Mouse (Mus musculus): ENCODE measurements around the gene Pclo. TPM values are rescaled to one million over a fixed set of nuclear protein-coding genes. Genes with fewer than 3 reads are reported as not detected.
"Not testable (repeated sequence)": the region's sequence is repeated elsewhere in the genome, so short reads cannot be mapped to it uniquely, and the experiment has no call there.

Pclo gene
- polyA plus RNA-seq (2015; fragmentation: Nextera tagmentation; extraction: Ambion mirVana) = 0.02 and 0.04 TPM in 2 replicates

DNA sequence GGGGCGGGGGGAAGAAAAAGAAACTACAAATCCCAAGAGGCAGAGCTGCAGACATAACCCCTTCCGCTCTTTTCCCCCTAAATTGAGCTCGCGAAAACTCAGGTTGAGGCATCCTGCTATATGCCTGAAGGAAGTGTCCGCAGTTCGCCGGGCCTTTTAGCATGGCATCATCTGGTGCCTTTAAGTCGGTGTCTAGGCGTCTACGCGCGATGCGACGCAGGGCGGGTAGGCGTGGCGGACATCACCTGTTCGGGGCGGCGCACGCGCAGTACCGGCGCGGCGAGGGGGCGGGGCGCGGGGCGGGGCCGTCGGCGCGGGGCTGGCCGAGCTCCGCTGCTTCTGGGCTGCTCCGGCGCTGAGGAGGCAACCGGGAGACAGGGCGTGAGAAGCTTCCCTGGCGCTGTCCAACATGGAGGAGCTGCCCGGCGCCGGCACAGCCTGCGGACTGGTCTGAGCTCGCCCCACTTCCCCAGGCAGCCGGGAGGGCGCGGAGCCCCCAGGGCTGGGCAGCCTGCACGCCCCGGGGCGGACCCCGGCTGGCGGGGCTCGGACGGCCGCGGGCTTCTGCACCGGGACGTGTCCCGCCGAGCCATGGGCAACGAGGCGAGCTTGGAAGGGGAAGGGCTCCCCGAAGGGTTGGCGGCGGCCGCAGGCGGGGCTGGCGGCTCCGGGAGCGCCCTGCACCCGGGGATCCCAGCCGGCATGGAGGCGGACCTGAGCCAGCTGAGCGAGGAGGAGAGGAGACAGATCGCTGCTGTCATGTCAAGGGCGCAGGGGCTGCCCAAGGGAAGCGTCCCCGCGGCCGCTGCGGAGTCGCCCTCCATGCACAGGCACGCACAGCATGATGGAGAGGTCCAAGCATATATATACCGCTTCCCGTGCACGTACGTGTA lies at the start of gene Pclo:
Gene Pclo (plus strand): TSS at position 288 of the 893 bp plus-strand sequence.
- peaks cover 12% of the 10 kb centered on the region for H3K27me3 ChIP-seq (ENCODE audit: control insufficient read depth, insufficient read depth, low read depth, low read length)
- H3K4me2 ChIP-seq (ENCODE audit: low read depth, low read length) = peak within 1 kb of the TSS; percentile 74
- no peak within 1 kb of the TSS for H3K9ac ChIP-seq (ENCODE audit: low read depth, low read length)
- no peak within 1 kb of the TSS for H3K27ac ChIP-seq (ENCODE audit: low read length)
- ATAC-seq (ENCODE audit: low read depth) = peak; percentile 95
- WGBS (ENCODE audit: insufficient replicate concordance) = under 1% methylated on average over 79 of the region's 89 CpGs
- peak within 1 kb of the TSS; percentile 58 for H3K4me3 ChIP-seq (ENCODE audit: low read depth, low read length)
- H3K4me1 ChIP-seq (ENCODE audit: control insufficient read depth, low read depth, low read length) = no peaks in the 10 kb centered on the region
- no peaks in the 10 kb centered on the region for H3K9me3 ChIP-seq (replicated peaks; ENCODE audit: control insufficient read depth, low read length)
- H3K36me3 ChIP-seq (ENCODE audit: control insufficient read depth, insufficient read depth) = no peaks in the 10 kb centered on the region

DNA sequence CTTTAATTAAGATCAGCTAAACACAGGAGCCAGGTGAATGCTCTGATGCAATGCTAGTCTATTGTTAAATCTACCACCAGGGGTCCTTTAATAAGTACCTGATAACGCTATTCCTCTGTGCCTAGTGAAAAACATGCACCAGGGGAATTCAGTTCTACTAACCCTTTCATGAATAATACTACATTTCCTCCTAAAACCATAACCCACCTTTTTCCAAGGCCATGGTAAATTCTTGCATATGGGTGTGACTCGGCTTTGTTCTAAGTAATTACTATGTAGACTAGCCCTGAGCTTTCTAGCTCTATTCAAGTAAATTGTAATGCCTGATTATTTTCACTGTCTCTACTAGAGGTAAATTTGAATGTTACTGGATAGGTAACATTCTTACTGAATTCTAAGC lies 20.3 kb upstream of the Pclo start:
- not testable (repeated sequence) for ATAC-seq (ENCODE audit: low read depth); H3K36me3 ChIP-seq (ENCODE audit: control insufficient read depth, insufficient read depth); H3K9me3 ChIP-seq (replicated peaks; ENCODE audit: control insufficient read depth, low read length); H3K27ac ChIP-seq (ENCODE audit: low read length); H3K27me3 ChIP-seq (ENCODE audit: control insufficient read depth, insufficient read depth, low read depth, low read length); H3K4me1 ChIP-seq (ENCODE audit: control insufficient read depth, low read depth, low read length); H3K4me2 ChIP-seq (ENCODE audit: low read depth, low read length); H3K9ac ChIP-seq (ENCODE audit: low read depth, low read length); H3K4me3 ChIP-seq (ENCODE audit: low read depth, low read length)
- WGBS (ENCODE audit: insufficient replicate concordance) = 56% methylated on average over 2 of the region's 2 CpGs

DNA sequence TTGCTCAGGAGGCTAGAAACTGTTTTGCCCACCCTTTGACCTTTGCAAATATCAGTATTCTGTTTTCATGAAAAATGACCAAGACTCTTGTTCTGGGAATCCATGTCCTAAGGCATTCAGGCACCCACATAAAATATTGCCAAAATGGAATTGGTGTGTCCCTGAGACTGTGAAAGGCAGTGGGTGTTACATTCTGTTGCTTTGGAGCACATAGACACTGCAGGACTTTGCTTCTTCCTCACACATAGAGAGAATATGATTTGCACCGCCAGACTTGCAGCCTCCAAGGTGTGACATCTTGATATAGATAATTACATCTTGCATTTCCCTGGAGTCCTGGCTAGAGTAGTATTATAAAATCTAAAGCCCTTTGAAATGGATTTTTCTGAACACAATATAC lies 6.2 kb upstream of the Pclo start:
- ATAC-seq (ENCODE audit: low read depth) = no peak
- 51% methylated on average over 1 of the region's 1 CpGs for WGBS (ENCODE audit: insufficient replicate concordance)
- Histone ChIP-seq H3K27ac (ENCODE audit: low read length) (no peak overlapping the region), H3K9me3 (replicated peaks; ENCODE audit: control insufficient read depth, low read length) (no peaks in the 10 kb centered on the region), H3K4me2 (ENCODE audit: low read depth, low read length) (no peak overlapping the region), H3K27me3 (ENCODE audit: control insufficient read depth, insufficient read depth, low read depth, low read length) (no peaks in the 10 kb centered on the region), H3K4me1 (ENCODE audit: control insufficient read depth, low read depth, low read length) (no peaks in the 10 kb centered on the region), H3K9ac (ENCODE audit: low read depth, low read length) (no peak overlapping the region), H3K36me3 (ENCODE audit: control insufficient read depth, insufficient read depth) (no peaks in the 10 kb centered on the region), H3K4me3 (ENCODE audit: low read depth, low read length) (no peak overlapping the region)

DNA sequence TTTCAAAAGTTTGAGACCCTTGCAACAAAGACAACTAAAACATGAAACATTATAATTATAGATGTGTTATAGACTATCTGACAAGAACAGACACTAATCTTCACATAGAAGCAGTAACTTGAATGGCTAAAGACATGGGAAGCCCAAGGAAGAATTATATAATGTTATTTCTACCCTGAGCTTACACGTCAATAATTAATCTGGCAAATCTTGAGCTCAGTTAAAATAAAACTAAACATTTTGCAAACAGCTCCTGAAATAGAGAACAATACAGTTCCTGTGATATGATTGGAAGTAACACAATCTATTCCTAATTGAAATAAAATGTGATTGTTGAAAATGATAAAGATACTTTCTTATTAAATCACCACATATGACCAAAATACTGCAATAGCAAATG lies 5.1 kb upstream of the Pclo start:
- Histone ChIP-seq H3K27ac (ENCODE audit: low read length) (no peak overlapping the region), H3K4me3 (ENCODE audit: low read depth, low read length) (no peak overlapping the region), H3K4me1 (ENCODE audit: control insufficient read depth, low read depth, low read length) (no peaks in the 10 kb centered on the region), H3K36me3 (ENCODE audit: control insufficient read depth, insufficient read depth) (no peaks in the 10 kb centered on the region), H3K27me3 (ENCODE audit: control insufficient read depth, insufficient read depth, low read depth, low read length) (0 out of 2 replicates have a peak, but pooled peaks cover 2% of the 10 kb centered on the region), H3K9me3 (replicated peaks; ENCODE audit: control insufficient read depth, low read length) (no peaks in the 10 kb centered on the region), H3K9ac (ENCODE audit: low read depth, low read length) (no peak overlapping the region), H3K4me2 (ENCODE audit: low read depth, low read length) (no peak overlapping the region)
- WGBS (ENCODE audit: insufficient replicate concordance) = 49% methylated on average over 1 of the region's 1 CpGs
- no peak for ATAC-seq (ENCODE audit: low read depth)

DNA sequence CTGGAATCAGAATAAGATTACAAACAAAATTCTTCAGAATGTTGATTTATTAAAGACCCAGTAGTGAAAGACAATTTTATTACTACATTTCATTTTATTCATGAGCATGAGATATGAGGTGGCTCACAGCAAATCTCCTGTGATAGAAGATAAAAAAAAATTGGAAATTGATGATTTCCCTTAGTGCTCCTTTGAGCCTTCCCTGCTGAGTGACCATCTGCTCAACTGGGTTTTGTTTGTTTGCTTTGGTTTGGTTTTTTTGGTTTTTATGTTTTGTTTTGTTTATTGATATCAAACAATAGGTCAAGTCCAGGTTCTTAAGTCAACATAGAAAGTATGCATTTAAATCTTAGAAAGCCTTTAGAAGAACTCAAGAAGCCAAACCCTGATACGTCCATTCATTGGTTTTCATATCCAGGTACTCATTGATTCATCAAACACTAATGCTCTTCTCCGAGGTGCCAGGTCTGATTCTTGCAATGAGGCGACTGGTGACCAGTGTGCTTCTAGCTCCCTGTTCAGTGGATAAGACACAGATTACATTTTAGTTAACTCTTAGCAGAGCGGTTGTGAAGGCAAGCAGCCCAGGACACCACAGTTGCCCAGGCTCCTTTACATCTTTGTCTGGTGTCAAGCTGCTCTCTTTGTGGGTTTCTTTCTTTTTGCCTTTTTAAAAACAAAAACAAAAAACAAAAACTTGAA lies 3.6 kb downstream of the Pclo start:
- Histone ChIP-seq H3K4me3 (ENCODE audit: low read depth, low read length) (no peak overlapping the region), H3K27ac (ENCODE audit: low read length) (no peak overlapping the region), H3K9me3 (replicated peaks; ENCODE audit: control insufficient read depth, low read length) (no peaks in the 10 kb centered on the region), H3K4me2 (ENCODE audit: low read depth, low read length) (no peak overlapping the region), H3K36me3 (ENCODE audit: control insufficient read depth, insufficient read depth) (no peaks in the 10 kb centered on the region), H3K9ac (ENCODE audit: low read depth, low read length) (no peak overlapping the region), H3K27me3 (ENCODE audit: control insufficient read depth, insufficient read depth, low read depth, low read length) (peaks cover 12% of the 10 kb centered on the region), H3K4me1 (ENCODE audit: control insufficient read depth, low read depth, low read length) (no peaks in the 10 kb centered on the region)
- WGBS (ENCODE audit: insufficient replicate concordance) = 50% methylated on average over 4 of the region's 4 CpGs
- ATAC-seq (ENCODE audit: low read depth) = no peak

DNA sequence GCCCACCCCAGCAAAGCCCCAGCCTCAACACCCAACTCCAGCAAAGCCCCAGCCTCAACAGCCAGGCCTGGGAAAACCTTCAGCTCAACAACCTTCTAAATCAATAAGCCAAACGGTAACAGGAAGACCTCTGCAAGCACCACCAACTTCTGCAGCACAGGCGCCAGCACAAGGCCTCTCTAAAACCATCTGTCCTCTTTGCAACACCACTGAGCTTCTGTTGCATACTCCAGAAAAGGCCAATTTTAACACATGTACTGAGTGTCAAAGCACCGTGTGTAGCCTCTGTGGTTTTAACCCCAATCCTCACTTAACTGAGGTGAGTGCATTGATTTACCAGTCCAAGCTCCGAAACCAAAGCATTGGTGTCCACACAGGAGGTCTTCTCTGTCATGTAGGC lies 7.3 kb downstream of the Pclo start:
- 43% methylated on average over 4 of the region's 4 CpGs for WGBS (ENCODE audit: insufficient replicate concordance)
- ATAC-seq (ENCODE audit: low read depth) = no peak
- Histone ChIP-seq H3K9ac (ENCODE audit: low read depth, low read length) (no peak overlapping the region), H3K27ac (ENCODE audit: low read length) (no peak overlapping the region), H3K4me1 (ENCODE audit: control insufficient read depth, low read depth, low read length) (no peaks in the 10 kb centered on the region), H3K4me3 (ENCODE audit: low read depth, low read length) (no peak overlapping the region), H3K9me3 (replicated peaks; ENCODE audit: control insufficient read depth, low read length) (no peaks in the 10 kb centered on the region), H3K27me3 (ENCODE audit: control insufficient read depth, insufficient read depth, low read depth, low read length) (no peaks in the 10 kb centered on the region), H3K36me3 (ENCODE audit: control insufficient read depth, insufficient read depth) (no peaks in the 10 kb centered on the region), H3K4me2 (ENCODE audit: low read depth, low read length) (no peak overlapping the region)

DNA sequence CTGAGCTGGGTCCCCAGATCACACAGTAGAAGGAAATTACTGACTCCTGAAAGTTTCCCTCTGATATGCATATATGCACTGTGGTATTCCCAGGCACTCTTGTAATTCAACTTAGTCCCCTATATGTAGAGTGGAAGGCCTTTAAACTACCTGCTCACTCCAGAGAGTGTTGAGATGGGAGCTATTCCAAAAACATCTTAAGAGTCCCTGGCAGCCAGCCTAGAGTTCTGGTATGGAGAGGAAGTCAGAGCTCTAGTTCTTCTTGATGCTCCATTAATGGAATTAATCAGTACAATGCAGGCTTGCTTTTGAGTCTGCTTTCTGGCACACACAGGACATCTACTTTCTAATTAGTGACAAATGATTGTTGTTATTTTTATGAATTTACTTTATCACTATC lies 11.3 kb downstream of the Pclo start:
- Histone ChIP-seq H3K27me3 (ENCODE audit: control insufficient read depth, insufficient read depth, low read depth, low read length) (no peaks in the 10 kb centered on the region), H3K9me3 (replicated peaks; ENCODE audit: control insufficient read depth, low read length) (no peaks in the 10 kb centered on the region), H3K27ac (ENCODE audit: low read length) (no peak overlapping the region), H3K9ac (ENCODE audit: low read depth, low read length) (no peak overlapping the region), H3K36me3 (ENCODE audit: control insufficient read depth, insufficient read depth) (no peaks in the 10 kb centered on the region), H3K4me3 (ENCODE audit: low read depth, low read length) (no peak overlapping the region), H3K4me1 (ENCODE audit: control insufficient read depth, low read depth, low read length) (no peaks in the 10 kb centered on the region), H3K4me2 (ENCODE audit: low read depth, low read length) (no peak overlapping the region)
- no peak for ATAC-seq (ENCODE audit: low read depth)

DNA sequence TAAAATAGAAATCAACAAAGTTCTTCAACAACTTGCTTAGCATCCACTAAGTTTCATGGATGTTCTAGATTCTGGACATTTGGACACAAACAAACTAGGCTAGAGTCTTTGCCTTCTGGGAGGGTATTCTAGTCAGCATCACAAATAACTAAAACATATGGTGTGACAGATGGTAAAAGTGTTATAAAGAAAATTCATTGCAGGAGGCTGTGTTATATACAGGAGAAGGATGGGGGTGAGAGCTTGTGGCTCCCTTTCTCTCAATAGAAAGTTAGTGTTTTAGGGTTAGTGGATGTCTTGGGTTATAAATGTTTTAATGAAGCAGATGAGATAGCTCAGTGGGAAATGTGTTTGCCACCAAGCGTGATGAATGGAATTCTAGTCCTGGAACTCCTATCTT lies 13.1 kb downstream of the Pclo start:
- Histone ChIP-seq H3K9me3 (replicated peaks; ENCODE audit: control insufficient read depth, low read length) (no peaks in the 10 kb centered on the region), H3K27ac (ENCODE audit: low read length) (no peak overlapping the region), H3K36me3 (ENCODE audit: control insufficient read depth, insufficient read depth) (no peaks in the 10 kb centered on the region), H3K9ac (ENCODE audit: low read depth, low read length) (no peak overlapping the region), H3K4me1 (ENCODE audit: control insufficient read depth, low read depth, low read length) (no peaks in the 10 kb centered on the region), H3K27me3 (ENCODE audit: control insufficient read depth, insufficient read depth, low read depth, low read length) (no peaks in the 10 kb centered on the region), H3K4me2 (ENCODE audit: low read depth, low read length) (no peak overlapping the region), H3K4me3 (ENCODE audit: low read depth, low read length) (no peak overlapping the region)
- ATAC-seq (ENCODE audit: low read depth) = no peak
- 47% methylated on average over 1 of the region's 1 CpGs for WGBS (ENCODE audit: insufficient replicate concordance)

DNA sequence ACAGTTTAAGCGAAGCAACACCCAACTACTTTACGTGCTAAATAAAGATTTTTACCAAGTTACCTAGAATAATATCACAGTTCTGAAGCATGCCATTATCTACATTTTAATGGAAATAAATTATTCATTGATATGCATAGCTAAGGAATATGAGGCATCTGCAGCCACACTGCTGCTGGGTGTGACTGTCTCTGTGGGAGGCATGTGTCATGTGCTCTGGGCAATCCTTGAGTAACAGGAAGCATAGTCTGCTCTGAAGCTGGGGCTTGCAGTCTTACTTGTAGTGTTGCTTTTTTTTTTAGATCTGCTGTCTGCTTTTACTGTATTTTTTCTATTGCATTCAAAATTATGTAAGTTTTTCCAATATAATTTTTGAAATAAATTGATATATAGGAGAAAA lies 17.2 kb downstream of the Pclo start:
- H3K27me3 ChIP-seq (ENCODE audit: control insufficient read depth, insufficient read depth, low read depth, low read length) = no peaks in the 10 kb centered on the region
- H3K4me3 ChIP-seq (ENCODE audit: low read depth, low read length) = no peak overlapping the region
- no peaks in the 10 kb centered on the region for H3K4me1 ChIP-seq (ENCODE audit: control insufficient read depth, low read depth, low read length)
- no peak overlapping the region for H3K9ac ChIP-seq (ENCODE audit: low read depth, low read length)
- no peaks in the 10 kb centered on the region for H3K36me3 ChIP-seq (ENCODE audit: control insufficient read depth, insufficient read depth)
- H3K27ac ChIP-seq (ENCODE audit: low read length) = no peak overlapping the region
- H3K9me3 ChIP-seq (replicated peaks; ENCODE audit: control insufficient read depth, low read length) = no peaks in the 10 kb centered on the region
- no peak overlapping the region for H3K4me2 ChIP-seq (ENCODE audit: low read depth, low read length)
- 72% methylated on average over 2 of the region's 2 CpGs for WGBS (ENCODE audit: insufficient replicate concordance)
- no peak for ATAC-seq (ENCODE audit: low read depth)

All from liver, embryonic 16.5 days (tissue).